Mouse (Mus musculus) small intestine, adult 2 months (tissue): Measurements from ENCODE around the gene Adgrg3.

Experiments used
- CTCF ChIP-seq: fragments of 200-500 bp; IDR thresholded peaks from 2 replicates; pipeline ENCODE4 v1.5.1; 2012; ENCODE audit warnings: low read depth, mild to moderate bottlenecking, control low read depth, inconsistent platforms, low read length, moderate library complexity, mixed read lengths; ENCODE audit not compliant: insufficient replicate concordance, insufficient read length; ENCODE audit errors: extremely low read depth
- POLR2A ChIP-seq: fragments of 200-500 bp; IDR thresholded peaks from 2 replicates; pipeline ENCODE4 v1.6.1; 2012; ENCODE audit warnings: low read depth, mild to moderate bottlenecking, control low read depth, inconsistent platforms, low read length, moderate library complexity

DNA sequence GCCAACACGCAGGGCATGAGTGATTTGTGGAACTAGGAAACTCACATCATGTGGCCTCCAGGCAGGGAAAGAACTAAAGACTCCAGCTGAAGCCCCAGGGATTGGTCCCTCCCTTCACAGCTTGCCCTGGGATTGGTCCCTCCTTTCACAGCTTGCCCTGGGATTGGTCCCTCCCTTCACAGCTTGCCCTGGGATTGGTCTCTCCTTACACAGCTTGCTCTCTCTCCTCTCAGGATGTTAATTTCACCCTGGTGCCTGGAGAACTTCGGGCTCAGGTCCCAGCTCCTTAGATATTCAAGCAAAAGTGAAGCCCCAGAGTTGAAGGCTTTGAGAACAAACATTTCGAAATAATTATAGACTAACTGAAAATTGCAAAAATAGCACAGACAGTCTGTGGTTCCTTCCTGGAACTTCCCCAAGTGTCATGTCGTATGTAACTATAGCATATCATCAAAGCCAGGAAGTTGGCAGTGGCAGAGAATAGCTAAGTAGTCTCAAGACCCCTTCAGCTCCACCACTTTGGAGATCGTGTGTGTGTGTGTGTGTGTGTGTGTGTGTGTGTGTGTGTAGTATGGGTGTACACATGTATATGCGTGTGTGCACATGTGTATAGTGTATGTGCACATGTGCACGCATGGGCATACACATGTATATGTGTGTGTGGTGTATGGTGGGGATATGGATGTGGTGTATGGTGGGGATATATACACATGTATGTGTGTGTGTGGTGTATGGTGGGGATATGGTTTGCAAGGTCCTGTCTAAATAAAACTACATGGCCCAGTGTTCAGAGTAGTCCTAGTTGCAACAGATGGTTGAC, 19.8 kb downstream of the Adgrg3 start:
- TF ChIP-seq CTCF = no peak
- TF ChIP-seq POLR2A = no peak
